Mouse (Mus musculus) thymus, adult 2 months (tissue): Measurements from ENCODE around the gene Cul7.

Source experiments
- CTCF ChIP-seq: fragments of 200-500 bp; IDR thresholded peaks from 2 replicates; pipeline ENCODE4 v1.5.1; 2012; ENCODE audit warnings: mild to moderate bottlenecking, control low read depth, low read length, moderate library complexity, borderline replicate concordance; ENCODE audit not compliant: control insufficient read depth, poor library complexity, insufficient read depth; ENCODE audit errors: extremely low read depth
- POLR2A ChIP-seq: fragments of 200-500 bp; IDR thresholded peaks from 2 replicates; pipeline ENCODE4 v1.6.1; 2012; ENCODE audit warnings: mild to moderate bottlenecking, low read length, control low read depth, moderate library complexity; ENCODE audit not compliant: control insufficient read depth, poor library complexity, insufficient read depth; ENCODE audit errors: extremely low read depth

DNA sequence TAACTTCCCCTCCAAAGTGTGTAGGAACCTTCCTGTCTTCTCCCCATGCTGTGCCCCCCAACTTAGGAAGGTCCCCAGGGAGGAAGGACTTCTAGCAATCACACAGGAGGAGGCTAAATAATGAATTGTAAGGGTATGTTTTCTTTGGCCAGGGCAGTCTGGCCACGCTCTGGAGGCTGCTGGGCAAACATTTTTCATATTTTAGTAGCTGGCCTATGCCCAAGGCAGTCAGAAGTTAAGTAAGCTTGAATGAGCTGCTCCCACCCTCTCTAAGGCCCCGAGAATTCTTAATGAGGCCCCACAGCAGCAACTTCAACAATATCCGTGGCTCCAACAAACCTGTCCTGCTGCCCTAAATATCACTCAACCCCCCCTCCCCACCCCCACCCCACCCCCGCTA, 37.3 kb upstream of the Cul7 start:
- no peak for TF ChIP-seq CTCF
- no peak for TF ChIP-seq POLR2A
